Comparison of ENCODE assay signal across 8 mouse cellular contexts in the genomic region with DNA sequence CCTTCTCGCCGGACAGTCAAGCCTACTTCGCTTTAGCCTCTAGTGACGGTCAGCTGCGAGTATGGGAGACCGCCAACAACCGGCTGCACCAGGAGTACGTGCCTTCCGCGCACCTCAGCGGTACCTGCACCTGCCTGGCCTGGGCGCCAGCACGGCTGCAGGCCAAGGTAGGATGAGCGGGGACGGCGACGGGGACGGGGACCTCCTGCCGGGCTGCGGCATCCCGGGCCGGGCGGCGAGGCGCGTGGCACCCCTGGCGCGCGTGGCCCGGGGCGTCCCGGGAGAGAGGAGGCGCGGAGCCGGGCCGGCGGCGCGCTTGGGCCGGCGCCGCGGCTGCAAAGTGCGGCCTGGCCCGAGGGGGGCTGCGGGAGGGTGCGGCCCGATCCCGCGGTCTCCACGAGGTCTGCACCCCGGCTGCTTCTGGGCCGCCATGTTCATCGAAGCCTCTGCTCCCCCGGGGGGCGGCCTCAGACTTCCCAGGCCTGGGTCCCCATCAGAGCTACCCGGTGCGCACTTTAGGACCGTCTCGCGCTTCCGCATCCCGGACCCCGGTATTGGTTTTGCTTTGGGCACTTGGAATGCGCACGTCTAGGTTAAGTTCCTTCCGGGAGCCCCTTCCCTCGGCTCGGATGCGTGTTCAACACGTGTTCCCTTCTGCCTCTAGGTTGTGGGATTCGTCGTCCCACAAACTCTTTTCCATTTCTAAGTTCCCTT. TPM values are rescaled to one million over a fixed set of nuclear protein-coding genes. Genes with fewer than 3 reads are reported as not detected.
A peak's percentile ranks its signal among the peaks of the same experiment; 100 is the strongest.
DNase-seq lines count a peak whose midpoint lies in the region; ATAC-seq and TF ChIP-seq lines count a peak whose summit lies in the region.

No protein-coding gene starts in this region.

- no peaks in the 10 kb centered on the region for H3K27me3 ChIP-seq in forebrain, postnatal 0 days (ENCODE audit: insufficient read depth, low read length)
- H3K27me3 ChIP-seq in lung, embryonic 15.5 days = no peaks in the 10 kb centered on the region

- peak overlapping the region; percentile 86 for H3K9ac ChIP-seq in forebrain, postnatal 0 days
- peak overlapping the region; percentile 96 for H3K9ac ChIP-seq in lung, embryonic 15.5 days

- H3K4me3 ChIP-seq in bone marrow, adult 2 months (replicated peaks; ENCODE audit: control insufficient read depth, low read depth, low read length) = peak overlapping the region; percentile 99
- peak overlapping the region; percentile 100 for H3K4me3 ChIP-seq in forebrain, postnatal 0 days (ENCODE audit: low read depth, low read length)
- H3K4me3 ChIP-seq in lung, embryonic 15.5 days = peak overlapping the region; percentile 95

- H3K27ac ChIP-seq in bone marrow, adult 2 months (ENCODE audit: control insufficient read depth, insufficient read depth, low read depth, low read length, poor library complexity) = peak overlapping the region; percentile 60
- H3K27ac ChIP-seq in forebrain, postnatal 0 days (ENCODE audit: low read depth, low read length) = peak overlapping the region; percentile 50
- H3K27ac ChIP-seq in lung, embryonic 15.5 days = peak overlapping the region; percentile 78

- peak; percentile 27 for DNase-seq in cerebellum, adult 11 months
- no peak for DNase-seq in cerebellum, adult 9-10 months
- peak; percentile 42 for DNase-seq in 3T3-L1 (ENCODE audit: low read depth, low spot score)
- peak; percentile 18 for DNase-seq in forebrain, postnatal 0 days
- DNase-seq in spleen, postnatal 10 days (ENCODE audit: low spot score in 2 of 2) = peak; percentile 31 to 41

- peak; percentile 56 for ATAC-seq in forebrain, postnatal 0 days
- ATAC-seq in inflammation-experienced regulatory T-cells, adult 6 months = peak; percentile 12
- ATAC-seq in lung, embryonic 15.5 days (ENCODE audit: borderline replicate concordance, extremely low read depth, low FRiP score, low TSS enrichment) = no peak; the same call in none of the 2 replicates

- no peak for TF ChIP-seq CTCF in bone marrow, adult 2 months (IDR thresholded peaks at IDR 0.05; ENCODE audit: control insufficient read depth, insufficient read depth, low read length)
- TF ChIP-seq CTCF in forebrain, postnatal 0 days (IDR thresholded peaks at IDR 0.05; ENCODE audit: low read depth) = no peak

- H3K36me3 ChIP-seq in forebrain, postnatal 0 days (ENCODE audit: insufficient read depth) = 0 out of 2 replicates have a peak, but pooled peaks cover 3% of the 10 kb centered on the region
- 0 out of 2 replicates have a peak, but pooled peaks cover 3% of the 10 kb centered on the region for H3K36me3 ChIP-seq in lung, embryonic 15.5 days

- H3K4me2 ChIP-seq in forebrain, postnatal 0 days (ENCODE audit: low read depth) = peak overlapping the region; percentile 68
- H3K4me2 ChIP-seq in lung, embryonic 15.5 days = peak overlapping the region; percentile 70

- 1% methylated on average over 73 of the region's 73 CpGs for WGBS in bone marrow, adult 2 months
- 1% methylated on average over 49 of the region's 73 CpGs for WGBS in forebrain, postnatal 0 days
- WGBS in lung, embryonic 15.5 days = 2% methylated on average over 35 of the region's 73 CpGs

- TF ChIP-seq POLR2A in bone marrow, adult 2 months (IDR thresholded peaks at IDR 0.05; ENCODE audit: borderline replicate concordance, control insufficient read depth, low read depth, low read length) = no peak

- H3K4me1 ChIP-seq in bone marrow, adult 2 months (ENCODE audit: control insufficient read depth, insufficient read depth, low read length) = no peaks in the 10 kb centered on the region
- H3K4me1 ChIP-seq in forebrain, postnatal 0 days (ENCODE audit: insufficient read depth) = peaks cover 15% of the 10 kb centered on the region; the same call in 1 of the 2 replicates
- peaks cover 16% of the 10 kb centered on the region for H3K4me1 ChIP-seq in lung, embryonic 15.5 days

- H3K9me3 ChIP-seq in forebrain, postnatal 0 days (ENCODE audit: low read length) = no peaks in the 10 kb centered on the region
- H3K9me3 ChIP-seq in lung, embryonic 15.5 days = no peaks in the 10 kb centered on the region

RNA-seq across cellular contexts. Expression of gene Wdr43, which starts 0.8 kb away (rescaled TPM):
- polyA plus RNA-seq in bone marrow, adult 2 months (2011; ENCODE audit: insufficient read depth, insufficient read length, low replicate concordance, missing spikeins) = 39.1 and 74.0 TPM in 2 replicates
- total RNA-seq in forebrain, postnatal 0 days (2014; rRNA removed) = 48.8 and 50.1 TPM in 2 replicates
- polyA plus RNA-seq in forebrain, postnatal 0 days (2015; fragmentation: Nextera tagmentation; extraction: Ambion mirVana) = 32.3 and 39.6 TPM in 2 replicates
- 100 to 1,000 TPM; 102 to 142 (median 126) TPM for polyA plus RNA-seq in inflammation-experienced regulatory T-cells, adult 6 months (2017; shearing (Covaris generic))
- 66.9 and 73.0 TPM in 2 replicates for polyA plus RNA-seq in lung, embryonic 15.5 days (2015; fragmentation: Nextera tagmentation; extraction: Ambion mirVana)

RNA-seq across cellular contexts. Expression of gene Togaram2, which starts 56.6 kb away (rescaled TPM):
- polyA plus RNA-seq in bone marrow, adult 2 months (2011; ENCODE audit: insufficient read depth, insufficient read length, low replicate concordance, missing spikeins) = not detected in 2 replicates
- total RNA-seq in forebrain, postnatal 0 days (2014; rRNA removed) = 1.6 and 4.0 TPM in 2 replicates
- polyA plus RNA-seq in forebrain, postnatal 0 days (2015; fragmentation: Nextera tagmentation; extraction: Ambion mirVana) = 0.96 and 1.3 TPM in 2 replicates
- not detected for polyA plus RNA-seq in inflammation-experienced regulatory T-cells, adult 6 months (2017; shearing (Covaris generic))
- polyA plus RNA-seq in lung, embryonic 15.5 days (2015; fragmentation: Nextera tagmentation; extraction: Ambion mirVana) = 1.6 and 2.1 TPM in 2 replicates
